8 mouse cellular contexts compared by ENCODE assay signal in genomic region chr19:46970121-46970729, GRCm38 (mm10). TPM values are rescaled to one million over a fixed set of nuclear protein-coding genes. Genes with fewer than 3 reads are reported as not detected.
DNase-seq lines count a peak whose midpoint lies in the region; ATAC-seq lines count a peak whose summit lies in the region.

No protein-coding gene starts in this region.

- peaks cover 28% of the 10 kb centered on the region for H3K4me1 ChIP-seq in hindbrain, embryonic 10.5 days (replicated peaks)
- peaks cover 21% of the 10 kb centered on the region for H3K4me1 ChIP-seq in hindbrain, embryonic 16.5 days (ENCODE audit: control insufficient read depth, insufficient read depth, low read depth, low read length)
- peaks cover 10% of the 10 kb centered on the region for H3K4me1 ChIP-seq in brown adipose tissue, adult 24 weeks (ENCODE audit: control insufficient read depth, insufficient read depth, insufficient read length, low read length)
- H3K4me1 ChIP-seq in liver, embryonic 16.5 days (ENCODE audit: control insufficient read depth, low read depth, low read length), result peaks cover 29% of the 10 kb centered on the region
- no peaks in the 10 kb centered on the region for H3K4me1 ChIP-seq in stomach, embryonic 14.5 days (ENCODE audit: control insufficient read depth, insufficient read depth, low read length)

- H3K4me3 ChIP-seq in hindbrain, embryonic 10.5 days, result no peak overlapping the region
- no peak overlapping the region for H3K4me3 ChIP-seq in hindbrain, embryonic 16.5 days (ENCODE audit: low read length)
- H3K4me3 ChIP-seq in brown adipose tissue, adult 24 weeks (ENCODE audit: insufficient read depth, low read depth, low read length), result no peak overlapping the region
- no peak overlapping the region for H3K4me3 ChIP-seq in liver, embryonic 16.5 days (ENCODE audit: low read depth, low read length)
- no peak overlapping the region for H3K4me3 ChIP-seq in stomach, embryonic 14.5 days (ENCODE audit: low read depth, low read length)

- no peak overlapping the region for H3K9ac ChIP-seq in hindbrain, embryonic 16.5 days (ENCODE audit: low read depth, low read length)
- no peak overlapping the region for H3K9ac ChIP-seq in liver, embryonic 16.5 days (ENCODE audit: low read depth, low read length)
- no peak overlapping the region for H3K9ac ChIP-seq in stomach, embryonic 14.5 days (replicated peaks; ENCODE audit: low read depth, low read length)

- WGBS in hindbrain, embryonic 10.5 days, result 70% methylated on average over 13 of the region's 13 CpGs
- WGBS in hindbrain, embryonic 16.5 days, result 68% methylated on average over 13 of the region's 13 CpGs
- 53% methylated on average over 13 of the region's 13 CpGs for WGBS in liver, embryonic 16.5 days (ENCODE audit: insufficient replicate concordance)
- WGBS in stomach, embryonic 14.5 days, result 45% methylated on average over 13 of the region's 13 CpGs

- no peaks in the 10 kb centered on the region for H3K36me3 ChIP-seq in hindbrain, embryonic 10.5 days
- H3K36me3 ChIP-seq in hindbrain, embryonic 16.5 days (ENCODE audit: control insufficient read depth, insufficient read depth, low read length), result no peaks in the 10 kb centered on the region
- H3K36me3 ChIP-seq in liver, embryonic 16.5 days (ENCODE audit: control insufficient read depth, insufficient read depth), result no peaks in the 10 kb centered on the region
- H3K36me3 ChIP-seq in stomach, embryonic 14.5 days (ENCODE audit: control insufficient read depth, insufficient read depth, low read length), result no peaks in the 10 kb centered on the region

- no peaks in the 10 kb centered on the region for H3K9me3 ChIP-seq in hindbrain, embryonic 10.5 days
- H3K9me3 ChIP-seq in hindbrain, embryonic 16.5 days (ENCODE audit: control insufficient read depth, low read length), result no peaks in the 10 kb centered on the region
- no peaks in the 10 kb centered on the region for H3K9me3 ChIP-seq in liver, embryonic 16.5 days (replicated peaks; ENCODE audit: control insufficient read depth, low read length)
- H3K9me3 ChIP-seq in stomach, embryonic 14.5 days (ENCODE audit: control insufficient read depth, low read depth, low read length), result no peaks in the 10 kb centered on the region

- H3K4me2 ChIP-seq in hindbrain, embryonic 16.5 days (ENCODE audit: low read length), result no peak overlapping the region
- H3K4me2 ChIP-seq in liver, embryonic 16.5 days (ENCODE audit: low read depth, low read length), result no peak overlapping the region
- H3K4me2 ChIP-seq in stomach, embryonic 14.5 days (replicated peaks; ENCODE audit: low read depth, low read length), result no peak overlapping the region

- H3K27me3 ChIP-seq in hindbrain, embryonic 10.5 days (ENCODE audit: insufficient read depth, poor library complexity, severe bottlenecking), result no peaks in the 10 kb centered on the region
- H3K27me3 ChIP-seq in hindbrain, embryonic 16.5 days (replicated peaks; ENCODE audit: control insufficient read depth, insufficient read depth, low read length), result no peaks in the 10 kb centered on the region
- no peaks in the 10 kb centered on the region for H3K27me3 ChIP-seq in liver, embryonic 16.5 days (ENCODE audit: control insufficient read depth, insufficient read depth, low read depth, low read length)
- H3K27me3 ChIP-seq in stomach, embryonic 14.5 days (ENCODE audit: control insufficient read depth, insufficient read depth, low read length), result no peaks in the 10 kb centered on the region

- ATAC-seq in hindbrain, embryonic 16.5 days, result no peak
- 0 out of 2 replicates have a peak, but pooled peaks have one; percentile 22 for ATAC-seq in liver, embryonic 16.5 days (ENCODE audit: low read depth)
- no peak for ATAC-seq in stomach, embryonic 14.5 days (ENCODE audit: insufficient number of reproducible peaks, insufficient read depth, low FRiP score, low read depth)

- no peak for DNase-seq in hindbrain, embryonic 10.5 days (ENCODE audit: low spot score)
- no peak for DNase-seq in right cerebral cortex, postnatal 10 days (ENCODE audit: low spot score in 2 of 2)
- no peak for DNase-seq in embryo, embryonic 10.5 days (ENCODE audit: low spot score)
- no peak for DNase-seq in ovary, postnatal 36 days (ENCODE audit: low spot score)

- H3K27ac ChIP-seq in hindbrain, embryonic 10.5 days, result peak overlapping the region; percentile 51
- no peak overlapping the region for H3K27ac ChIP-seq in hindbrain, embryonic 16.5 days (ENCODE audit: low read depth, low read length)
- H3K27ac ChIP-seq in brown adipose tissue, adult 24 weeks (replicated peaks; ENCODE audit: low read depth, low read length), result peak overlapping the region; percentile 65
- H3K27ac ChIP-seq in liver, embryonic 16.5 days (ENCODE audit: low read length), result peak overlapping the region; percentile 29
- H3K27ac ChIP-seq in stomach, embryonic 14.5 days (ENCODE audit: low read length), result peak overlapping the region; percentile 77

RNA-seq across cellular contexts. Expression of gene Ina, which starts 44.3 kb away (rescaled TPM):
- polyA plus RNA-seq in hindbrain, embryonic 10.5 days (2016; fragmentation: Nextera tagmentation; extraction: Ambion mirVana), result 75.7 and 248 TPM in 2 replicates
- 413 and 454 TPM in 2 replicates for polyA plus RNA-seq in hindbrain, embryonic 16.5 days (2015; fragmentation: Nextera tagmentation; extraction: Ambion mirVana)
- polyA plus RNA-seq in brown adipose tissue, adult 24 weeks (2012; ENCODE audit: insufficient read depth, insufficient read length, missing spikeins), result not detected in 2 replicates
- 0.06 and 0.09 TPM in 2 replicates for polyA plus RNA-seq in liver, embryonic 16.5 days (2015; fragmentation: Nextera tagmentation; extraction: Ambion mirVana)
- polyA plus RNA-seq in stomach, embryonic 14.5 days (2014; fragmentation: Nextera tagmentation; extraction: Ambion mirVana), result 16.0 and 18.7 TPM in 2 replicates

RNA-seq across cellular contexts. Expression of gene Nt5c2, which starts 44.7 kb away (rescaled TPM):
- polyA plus RNA-seq in hindbrain, embryonic 10.5 days (2016; fragmentation: Nextera tagmentation; extraction: Ambion mirVana), result 65.1 and 69.6 TPM in 2 replicates
- polyA plus RNA-seq in hindbrain, embryonic 16.5 days (2015; fragmentation: Nextera tagmentation; extraction: Ambion mirVana), result 77.6 and 80.6 TPM in 2 replicates
- polyA plus RNA-seq in brown adipose tissue, adult 24 weeks (2012; ENCODE audit: insufficient read depth, insufficient read length, missing spikeins), result 31.8 and 36.0 TPM in 2 replicates
- polyA plus RNA-seq in liver, embryonic 16.5 days (2015; fragmentation: Nextera tagmentation; extraction: Ambion mirVana), result 47.4 and 48.4 TPM in 2 replicates
- polyA plus RNA-seq in stomach, embryonic 14.5 days (2014; fragmentation: Nextera tagmentation; extraction: Ambion mirVana), result 84.2 and 106 TPM in 2 replicates

Comparison
In these comparisons a context has a peak if more than half of its experiments do, and no peak if none do; other contexts are left out.
1. RNA of gene Ina, which starts 44.3 kb away (polyA plus RNA-seq): 413 to 454 TPM in hindbrain, embryonic 16.5 days, 75.7 to 248 TPM in hindbrain, embryonic 10.5 days and 16.0 to 18.7 TPM in stomach, embryonic 14.5 days; 0.06 to 0.09 TPM in liver, embryonic 16.5 days and not detected in brown adipose tissue, adult 24 weeks; every median in the first group is over 10 times any median in the second.